In the genomic region with DNA sequence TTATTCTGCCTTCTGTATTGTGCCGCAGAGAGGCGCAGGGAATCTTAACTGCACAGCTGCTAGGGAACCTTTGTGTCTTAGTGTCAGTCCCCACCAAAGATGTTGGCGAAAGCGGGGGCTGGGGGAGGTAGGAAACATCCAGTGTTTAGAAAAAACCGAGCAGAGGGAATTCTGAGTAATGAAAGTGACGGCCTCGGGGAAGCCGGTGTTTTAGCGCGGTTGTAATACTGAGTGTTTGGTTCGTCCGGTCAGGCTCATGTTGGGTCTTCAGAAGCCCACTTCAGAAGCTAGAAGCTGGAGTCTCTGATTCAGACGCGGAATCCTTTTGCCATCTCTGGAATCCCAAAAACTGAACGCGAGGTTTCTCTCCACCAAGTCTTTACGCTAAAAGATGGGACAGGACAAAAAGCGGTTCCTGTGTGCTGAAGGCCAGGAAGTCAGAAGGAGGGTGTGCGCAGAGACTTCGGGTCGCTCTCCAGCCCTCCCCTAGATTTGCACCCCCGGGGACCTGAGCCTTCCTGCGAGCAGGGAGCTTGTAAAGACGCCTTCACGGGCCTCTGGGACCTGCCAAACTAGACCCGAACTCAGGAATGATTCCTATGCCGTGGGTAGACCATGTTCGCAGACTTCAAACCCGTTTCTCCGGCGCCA, we compare ENCODE assay signal across 8 mouse cellular contexts. TPM values are rescaled to one million over a fixed set of nuclear protein-coding genes. Genes with fewer than 3 reads are reported as not detected.
DNase-seq lines count a peak whose midpoint lies in the region; ATAC-seq and TF ChIP-seq lines count a peak whose summit lies in the region.

No protein-coding gene starts in this region.

- peaks cover 87% of the 10 kb centered on the region for H3K27me3 ChIP-seq in heart, postnatal 0 days (ENCODE audit: control insufficient read depth, insufficient read depth, low read length)
- H3K27me3 ChIP-seq in liver, postnatal 0 days (ENCODE audit: insufficient read depth, low read length) = peaks cover 81% of the 10 kb centered on the region

- no peaks in the 10 kb centered on the region for H3K36me3 ChIP-seq in heart, postnatal 0 days (replicated peaks; ENCODE audit: control insufficient read depth, insufficient read depth, low read length)
- H3K36me3 ChIP-seq in liver, postnatal 0 days (replicated peaks; ENCODE audit: insufficient read depth, low read length) = no peaks in the 10 kb centered on the region

- no peaks in the 10 kb centered on the region for H3K9me3 ChIP-seq in heart, postnatal 0 days (replicated peaks; ENCODE audit: control insufficient read depth, low read length)
- H3K9me3 ChIP-seq in liver, postnatal 0 days (ENCODE audit: low read length) = no peaks in the 10 kb centered on the region

- peak overlapping the region; percentile 56 for H3K4me3 ChIP-seq in heart, postnatal 0 days (ENCODE audit: low read depth, low read length)
- peak overlapping the region; percentile 43 for H3K4me3 ChIP-seq in liver, postnatal 0 days (ENCODE audit: low read depth, low read length)

- peak overlapping the region; percentile 76 for H3K4me2 ChIP-seq in heart, postnatal 0 days (ENCODE audit: low read depth, low read length)
- H3K4me2 ChIP-seq in liver, postnatal 0 days (ENCODE audit: low read depth, low read length) = peak overlapping the region; percentile 68

- H3K4me1 ChIP-seq in heart, postnatal 0 days (ENCODE audit: control insufficient read depth, insufficient read depth) = peaks cover 19% of the 10 kb centered on the region
- peaks cover 9% of the 10 kb centered on the region; the same call in 1 of the 2 replicates for H3K4me1 ChIP-seq in liver, postnatal 0 days (ENCODE audit: insufficient read depth)

- no peak for TF ChIP-seq CTCF in heart, postnatal 0 days (IDR thresholded peaks at IDR 0.05; ENCODE audit: low read depth)
- TF ChIP-seq CTCF in liver, postnatal 0 days (IDR thresholded peaks at IDR 0.05; ENCODE audit: low read depth) = no peak

- DNase-seq in kidney, adult 9 months = peak; percentile 14
- no peak for DNase-seq in kidney, postnatal 14 days
- peak; percentile 12 for DNase-seq in brain, adult 2 months (ENCODE audit: low read depth, low spot score)
- no peak for DNase-seq in heart, postnatal 0 days (ENCODE audit: low spot score)
- no peak for DNase-seq in liver, postnatal 0 days
- no peak for DNase-seq in frontal cortex, postnatal 14 days (ENCODE audit: low spot score in 2 of 2)
- DNase-seq in testis, postnatal 14 days (ENCODE audit: low spot score) = no peak
- DNase-seq in left cerebral cortex, adult 11 months (ENCODE audit: low spot score) = no peak

- no peak for ATAC-seq in heart, postnatal 0 days (ENCODE audit: insufficient read depth, low read depth)
- ATAC-seq in liver, postnatal 0 days = no peak

- WGBS in heart, postnatal 0 days = 2% methylated on average over 31 of the region's 31 CpGs
- WGBS in liver, postnatal 0 days (ENCODE audit: insufficient replicate concordance) = under 1% methylated on average over 31 of the region's 31 CpGs

- H3K9ac ChIP-seq in heart, postnatal 0 days (replicated peaks; ENCODE audit: low read depth, low read length) = no peak overlapping the region
- no peak overlapping the region for H3K9ac ChIP-seq in liver, postnatal 0 days (replicated peaks)

- H3K27ac ChIP-seq in heart, postnatal 0 days (ENCODE audit: low read depth) = no peak overlapping the region
- H3K27ac ChIP-seq in liver, postnatal 0 days (ENCODE audit: low read depth) = no peak overlapping the region

- no peak for TF ChIP-seq EP300 in heart, postnatal 0 days (IDR thresholded peaks at IDR 0.05; ENCODE audit: low read depth)
- TF ChIP-seq EP300 in liver, postnatal 0 days (IDR thresholded peaks at IDR 0.05; ENCODE audit: low read depth) = no peak

RNA-seq across cellular contexts. Expression of gene Eomes, which starts 0.6 kb away (rescaled TPM):
- not detected in 2 replicates for total RNA-seq in heart, postnatal 0 days (2014; rRNA removed; ENCODE audit: low replicate concordance)
- polyA plus RNA-seq in heart, postnatal 0 days (2015; fragmentation: Nextera tagmentation; extraction: Ambion mirVana) = not detected in 2 replicates
- polyA plus RNA-seq in liver, postnatal 0 days (2015; fragmentation: Nextera tagmentation; extraction: Ambion mirVana) = not detected in 2 replicates

RNA-seq across cellular contexts. Expression of gene Golga4, which starts 28.7 kb away (rescaled TPM):
- total RNA-seq in heart, postnatal 0 days (2014; rRNA removed; ENCODE audit: low replicate concordance) = 56.4 and 57.6 TPM in 2 replicates
- 40.9 and 45.3 TPM in 2 replicates for polyA plus RNA-seq in heart, postnatal 0 days (2015; fragmentation: Nextera tagmentation; extraction: Ambion mirVana)
- 12.5 and 13.9 TPM in 2 replicates for polyA plus RNA-seq in liver, postnatal 0 days (2015; fragmentation: Nextera tagmentation; extraction: Ambion mirVana)

Comparison
In these comparisons a context has a peak if more than half of its experiments do, and no peak if none do; other contexts are left out.
1. DNase-seq: peak in kidney, adult 9 months (single experiment) and brain, adult 2 months (single experiment); none in kidney, postnatal 14 days (single experiment), heart, postnatal 0 days (single experiment), liver, postnatal 0 days (single experiment), frontal cortex, postnatal 14 days (0 of 2), testis, postnatal 14 days (single experiment) and left cerebral cortex, adult 11 months (single experiment).